Mouse (Mus musculus): ENCODE measurements around the gene Mcmbp.
"Not testable (repeated sequence)": the region's sequence is repeated elsewhere in the genome, so short reads cannot be mapped to it uniquely, and the experiment has no call there.

Mcmbp gene

DNA sequence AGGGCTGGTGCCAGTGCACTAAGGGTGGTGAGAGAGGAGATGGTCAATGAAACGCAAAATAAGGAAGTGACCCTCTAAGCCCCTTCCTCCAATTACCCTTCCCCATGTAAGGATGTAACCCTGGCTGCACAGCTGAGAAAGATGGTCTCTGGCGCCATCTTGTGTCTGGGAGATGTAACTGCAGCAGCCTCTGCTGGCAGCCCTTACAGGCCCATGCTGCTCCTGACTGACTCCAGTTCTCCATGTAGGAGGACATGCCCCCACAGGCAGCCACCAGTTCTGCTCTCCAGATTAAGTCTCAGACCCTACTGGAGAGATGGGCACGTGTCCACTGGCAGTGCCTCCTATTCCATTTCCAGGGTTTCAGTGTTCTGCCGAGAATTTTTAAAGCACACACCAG is 34.6 kb downstream of the Mcmbp start:
- peak; percentile 57 for DNase-seq

DNA sequence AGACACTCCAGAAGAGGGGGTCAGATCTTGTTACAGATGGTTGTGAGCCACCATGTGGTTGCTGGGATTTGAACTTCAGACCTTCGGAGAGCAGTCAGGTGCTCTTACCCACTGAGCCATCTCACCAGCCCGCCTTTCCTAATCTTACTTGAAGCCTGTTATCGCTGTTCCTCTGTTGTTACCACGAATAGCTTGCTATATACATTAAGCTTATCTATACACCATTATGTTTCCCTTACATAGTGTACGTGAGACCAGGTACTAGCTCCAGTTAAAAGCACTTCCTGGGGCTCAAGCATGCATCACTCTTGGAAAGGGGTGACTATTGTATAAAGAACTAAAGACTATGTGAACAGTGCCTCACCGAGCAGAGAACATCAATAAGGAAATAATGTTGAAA is 40.3 kb downstream of the Mcmbp start:
- not testable (repeated sequence) for DNase-seq

DNA sequence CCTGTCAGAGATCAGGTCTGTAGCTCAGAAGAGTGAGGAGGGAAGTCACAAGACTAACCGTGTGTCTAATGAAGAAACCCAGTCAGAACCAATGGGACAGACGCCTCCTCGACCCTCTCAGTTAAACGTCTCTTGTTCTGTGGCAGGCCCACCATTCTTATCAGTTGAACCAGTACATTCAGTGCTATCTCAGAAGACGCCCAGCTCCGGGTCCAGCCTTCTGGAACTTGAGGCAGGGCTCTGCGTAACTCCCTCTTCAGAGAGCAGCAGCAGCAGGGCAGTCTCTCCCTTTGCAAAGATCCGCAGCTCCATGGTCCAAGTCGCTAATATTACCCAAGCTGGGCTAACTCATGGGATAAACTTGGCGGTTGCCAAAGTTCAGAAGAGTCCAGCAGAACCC is 45.4 kb downstream of the Mcmbp start:
- no peak for DNase-seq

DNA sequence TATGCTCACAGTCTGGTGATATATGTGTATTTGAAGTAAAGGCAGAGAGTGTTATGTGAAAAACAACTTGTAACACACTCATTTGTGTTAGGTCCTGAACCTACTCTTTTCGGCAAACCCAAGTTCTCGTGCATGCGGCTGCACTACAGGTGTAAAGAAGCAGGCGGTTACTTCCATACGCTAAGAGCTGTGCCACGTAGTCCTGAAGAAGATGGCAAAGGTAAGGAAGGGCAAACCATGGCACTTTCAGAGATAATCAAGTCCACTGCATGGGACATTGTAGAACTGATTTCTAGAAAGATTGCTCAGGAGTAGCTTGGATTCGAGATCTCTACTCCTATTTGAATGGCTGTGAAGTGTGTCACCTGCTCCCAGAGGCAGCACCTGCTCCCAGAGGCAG is 48.1 kb downstream of the Mcmbp start:
- DNase-seq, result no peak

DNA sequence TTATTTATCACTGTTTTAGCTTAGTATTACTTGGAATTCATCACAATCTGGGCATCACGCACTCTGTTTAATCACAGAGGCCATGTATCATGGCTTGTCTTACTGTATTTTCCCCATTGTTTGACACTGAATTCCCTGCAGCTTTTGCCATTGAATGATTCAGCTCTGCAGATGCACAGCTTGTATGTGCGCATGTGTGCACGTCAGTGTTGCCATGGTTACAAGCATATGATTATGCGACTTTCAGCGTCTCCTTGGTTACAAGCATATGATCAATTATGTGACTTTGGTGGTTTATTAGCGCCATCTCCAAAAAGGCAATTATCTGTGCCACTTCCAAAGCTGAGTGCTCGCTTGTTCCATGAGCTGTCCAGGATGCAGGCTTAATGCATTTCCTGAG is 49.5 kb downstream of the Mcmbp start:
- DNase-seq, result peak; percentile 61

DNA sequence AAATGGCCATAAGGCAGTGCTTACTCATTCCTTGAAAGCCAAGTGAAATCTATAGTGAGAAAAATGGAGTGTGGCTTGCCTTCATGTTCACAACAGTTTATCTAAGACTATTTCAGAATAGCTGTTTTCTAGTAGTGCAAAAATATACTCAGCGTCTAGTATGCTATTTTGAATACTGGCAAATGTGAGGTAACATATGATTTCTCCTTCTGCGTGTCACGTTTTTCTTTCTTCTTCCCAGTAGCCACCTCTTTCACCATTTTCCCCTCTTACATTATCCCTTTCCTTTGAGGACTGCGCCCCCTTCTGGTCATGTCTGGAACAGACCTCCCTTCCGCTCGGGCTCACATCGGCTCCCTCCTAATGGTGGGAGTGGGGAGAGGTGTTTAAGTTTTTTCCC is 50.2 kb downstream of the Mcmbp start:
- peak; percentile 95 for DNase-seq

DNA sequence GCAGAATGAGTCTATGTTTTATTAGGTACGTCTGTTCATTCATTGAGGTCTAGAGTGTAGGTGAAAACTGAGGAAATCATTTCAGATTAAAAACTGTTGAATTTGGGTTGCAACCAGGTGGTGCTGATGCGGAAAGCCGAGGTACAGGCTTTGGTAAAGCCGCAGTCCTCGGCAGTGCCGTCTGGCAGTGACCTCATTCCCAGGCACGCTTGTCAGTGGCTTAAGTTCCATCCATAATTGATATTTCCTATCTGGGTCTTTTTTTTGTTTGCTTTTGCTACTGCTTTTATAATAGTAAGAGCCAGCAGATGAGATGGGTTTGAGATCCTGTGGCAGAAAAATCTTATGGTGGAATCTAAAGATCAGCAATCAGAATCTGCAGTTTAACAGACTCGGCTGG is 50.9 kb downstream of the Mcmbp start:
- no peak for DNase-seq

DNA sequence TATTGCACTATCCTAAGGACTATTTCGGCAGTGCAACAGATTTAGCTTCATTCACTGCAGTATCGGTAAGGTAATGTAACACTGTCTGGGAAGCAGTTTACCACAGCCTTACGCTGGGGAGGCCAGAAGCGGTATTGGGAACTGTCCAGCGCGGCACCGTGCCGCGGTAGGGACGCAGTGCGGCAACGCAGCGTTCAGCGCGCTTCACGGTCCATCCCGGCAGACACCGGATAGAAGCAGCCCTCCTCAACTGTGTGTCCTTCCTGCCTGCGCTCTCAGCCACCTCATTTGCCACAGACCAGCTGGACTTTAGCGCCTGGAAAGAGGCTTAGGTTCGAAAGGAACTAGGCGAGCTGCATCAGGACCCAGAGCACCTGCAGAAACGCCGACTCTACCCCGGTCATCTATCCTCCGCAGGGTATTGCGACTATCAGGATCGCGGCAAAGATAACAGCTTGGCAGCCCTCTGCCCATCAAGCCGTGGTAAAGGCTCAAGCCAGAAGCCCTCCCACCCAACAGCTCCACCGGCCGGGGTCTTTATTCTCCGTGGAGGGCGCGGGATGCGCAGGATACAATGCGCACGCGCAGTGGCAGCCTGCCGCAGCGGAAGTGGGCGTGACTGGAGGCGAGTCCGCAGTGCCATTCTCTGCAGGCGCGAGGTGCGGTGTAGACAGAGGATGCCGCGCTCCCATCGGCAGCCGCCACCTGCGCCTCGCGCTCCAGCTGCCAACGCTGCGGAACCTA is 52.3 kb downstream of the Mcmbp start:
- DNase-seq, result peak; percentile 81

DNA sequence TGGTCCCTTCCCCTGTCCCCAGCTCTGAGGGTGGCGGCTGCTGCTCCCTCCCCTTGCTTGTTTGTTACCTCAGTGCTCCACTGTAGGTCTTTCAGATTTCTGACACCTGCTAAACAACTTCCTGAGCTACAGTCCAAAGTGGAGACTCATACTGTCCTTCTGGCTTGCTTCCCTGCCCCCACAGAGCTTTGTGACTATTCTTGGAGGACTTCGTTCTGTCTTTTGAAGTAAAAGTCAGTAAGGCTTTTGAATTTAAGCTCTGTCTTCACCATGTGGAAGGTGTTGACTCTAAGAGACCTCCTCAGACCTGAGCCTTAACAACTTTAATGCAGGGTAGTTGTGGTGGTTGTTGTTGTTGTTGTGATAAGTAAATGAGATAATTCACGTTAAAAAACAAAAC is 61.7 kb downstream of the Mcmbp start:
- DNase-seq, result no peak

DNA sequence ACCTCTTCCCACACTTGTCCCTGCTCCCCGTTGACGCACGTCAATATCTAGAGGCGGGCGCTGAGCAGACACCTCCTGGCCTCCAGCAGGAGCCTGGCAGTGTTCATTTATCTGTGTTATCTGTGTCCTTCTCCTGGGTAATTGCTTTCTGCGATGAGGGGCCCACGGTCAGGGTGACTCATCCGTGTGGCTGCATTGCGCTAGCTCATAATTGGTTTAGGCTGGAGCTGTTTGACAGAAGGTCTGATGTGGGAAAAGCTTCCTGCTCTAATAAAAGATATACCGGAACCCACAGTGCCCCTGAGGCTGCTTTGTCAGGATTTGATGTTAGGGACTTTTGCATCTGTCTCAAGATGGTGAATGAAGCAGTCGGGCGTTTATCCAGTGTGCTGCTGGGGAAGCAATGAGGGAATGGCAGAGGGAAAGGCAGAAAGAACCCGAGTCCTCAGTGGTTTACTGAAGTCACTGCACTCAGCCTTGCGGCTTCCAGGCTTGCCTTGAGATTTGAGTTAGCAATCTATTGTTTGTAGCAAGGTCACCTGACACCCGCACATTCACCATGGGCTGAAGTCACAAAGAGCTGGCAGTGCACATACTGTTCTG is 67.8 kb downstream of the Mcmbp start:
- DNase-seq, result no peak

DNA sequence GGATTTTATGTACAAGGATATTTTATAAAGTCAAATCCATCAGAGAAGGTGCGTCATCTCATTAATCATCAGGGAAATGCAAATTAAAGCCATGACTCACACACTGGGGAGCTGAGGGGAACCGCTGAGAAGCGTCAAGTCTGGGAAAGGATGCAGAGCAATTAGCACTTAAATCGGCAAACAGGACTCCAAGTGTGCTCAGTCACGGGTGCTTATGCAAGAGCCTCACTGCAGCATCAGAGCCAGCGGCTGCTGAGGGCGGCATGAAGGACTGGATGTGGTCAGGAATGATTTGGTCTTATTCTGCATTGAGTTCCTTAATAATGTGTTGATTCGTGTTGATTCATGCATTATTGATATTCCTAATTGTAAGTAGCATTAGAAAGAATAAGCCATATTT is 68.3 kb downstream of the Mcmbp start:
- DNase-seq, result peak; percentile 42

DNA sequence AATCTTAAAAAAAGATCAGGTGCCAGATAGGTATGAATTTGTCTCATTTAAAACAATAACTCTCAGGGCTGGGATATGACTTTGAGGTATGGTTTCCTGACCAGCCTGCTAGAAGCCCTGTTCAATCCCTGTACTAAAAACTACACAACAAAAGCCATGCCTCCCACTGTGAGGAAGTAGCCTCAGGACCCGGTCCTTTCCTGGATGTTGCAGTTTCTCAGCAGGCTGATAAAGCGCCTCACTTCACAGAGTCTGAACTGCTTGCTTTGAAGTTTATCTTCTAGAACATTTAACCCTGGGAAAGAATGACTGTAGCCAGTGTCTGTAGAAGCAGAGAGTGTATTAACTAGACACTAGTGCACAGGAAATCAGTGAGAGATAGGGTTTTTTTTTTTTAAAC is 71.5 kb downstream of the Mcmbp start:
- no peak for DNase-seq

DNA sequence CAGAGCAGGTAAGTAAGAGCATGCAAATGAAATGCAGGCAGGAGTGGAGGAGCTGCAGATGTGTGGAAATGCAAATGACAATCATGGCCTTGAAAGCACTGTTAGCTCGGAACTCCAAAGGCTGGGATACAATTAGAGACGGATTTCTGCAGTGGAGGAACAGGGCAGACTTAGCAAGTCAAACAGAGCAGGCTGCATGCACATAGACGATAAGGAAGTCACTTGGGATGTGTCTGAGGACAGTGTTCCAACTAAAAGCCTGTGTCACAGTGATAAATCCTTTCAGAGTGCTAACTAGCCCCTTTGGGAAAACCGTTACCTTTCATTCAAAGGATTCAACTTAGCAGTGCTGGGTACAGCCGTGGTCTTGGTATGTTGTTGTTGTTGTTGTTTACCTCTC is 72.5 kb downstream of the Mcmbp start:
- no peak for DNase-seq

DNA sequence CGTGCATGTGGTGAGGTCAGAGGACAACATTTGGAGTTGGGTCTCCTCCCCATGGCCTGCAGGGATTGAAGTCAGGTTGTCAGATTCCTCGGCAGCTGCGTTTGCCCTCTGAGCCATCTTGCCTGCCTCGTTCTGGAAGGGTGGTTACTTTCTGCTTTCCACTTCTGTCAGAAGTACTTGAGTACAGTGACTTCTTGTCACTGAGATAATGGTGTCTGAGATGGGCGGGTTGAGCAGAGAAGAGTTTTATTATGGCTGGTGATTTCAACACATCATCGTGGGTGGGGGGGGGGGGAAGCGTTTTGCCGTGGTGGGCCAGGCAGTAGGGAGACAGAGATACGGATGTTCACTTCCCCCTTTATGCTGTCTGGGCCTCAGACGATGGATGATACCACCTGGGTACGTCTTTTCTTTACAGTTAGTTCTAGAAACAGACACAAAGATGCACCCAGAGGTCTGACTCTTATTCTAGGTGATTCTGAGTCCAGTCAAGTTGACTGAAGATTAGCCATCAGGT is 75.4 kb downstream of the Mcmbp start:
- no peak for DNase-seq

DNA sequence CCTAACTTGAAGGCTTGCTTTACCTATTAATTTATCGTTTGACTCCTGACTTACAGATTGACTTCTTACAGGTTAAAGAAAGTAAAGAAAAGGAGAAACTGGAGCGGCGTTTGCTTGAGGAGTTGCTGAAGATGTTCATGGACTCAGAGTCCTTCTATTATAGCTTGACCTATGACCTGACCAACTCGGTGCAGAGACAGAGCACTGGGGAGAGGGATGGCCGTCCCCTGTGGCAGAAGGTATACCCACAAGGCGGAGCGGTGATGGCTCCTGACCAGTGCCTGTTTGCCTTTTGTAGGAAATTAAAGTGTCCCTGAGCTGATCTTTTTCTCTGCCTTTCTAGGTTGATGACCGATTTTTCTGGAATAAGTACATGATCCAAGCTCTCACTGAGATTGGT is 76.4 kb downstream of the Mcmbp start:
- DNase-seq, result no peak

DNA sequence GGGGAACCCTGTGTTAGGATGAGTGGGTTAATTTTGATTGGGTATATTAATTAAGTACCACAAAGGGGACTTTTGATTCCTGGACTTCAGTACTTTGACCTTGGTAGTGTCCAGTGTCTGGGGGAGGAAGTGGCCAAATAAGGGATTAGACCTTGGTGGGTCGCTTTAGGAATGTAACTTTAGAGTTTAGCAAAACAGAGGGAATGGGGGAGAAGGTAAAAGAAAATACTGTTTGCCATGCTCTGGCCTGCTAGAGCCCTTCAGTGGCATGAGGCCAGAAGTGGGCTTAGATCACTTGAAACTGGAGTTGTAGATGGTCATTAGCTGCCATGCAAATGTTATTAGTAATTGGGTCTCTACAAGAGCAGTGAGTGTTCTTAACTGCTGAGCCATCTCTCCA is 83.3 kb downstream of the Mcmbp start:
- no peak for DNase-seq

Data from right cerebral cortex, postnatal 14 days (tissue).